Mouse (Mus musculus) urinary bladder, postnatal 4 days (tissue): Measurements from ENCODE around the gene Tcf3.

Experiments
- DNase-seq, 2 experiments: peaks; one replicate each; pipeline ENCODE4 v3.0.0; 2021 to 2022; ENCODE audit warnings: low spot score in 2 of 2

The Tcf3 gene

GRCm38 (mm10) chr10:80437973-80438372 is 4.5 kb upstream of the Tcf3 start:
- DNase-seq = peak in 1 of 2 experiments; percentile 52

- DNase-seq = peak; percentile 63 to 71
These were observed 2.8 kb upstream of the Tcf3 start for GRCm38 (mm10) chr10:80436276-80436675.

DNA sequence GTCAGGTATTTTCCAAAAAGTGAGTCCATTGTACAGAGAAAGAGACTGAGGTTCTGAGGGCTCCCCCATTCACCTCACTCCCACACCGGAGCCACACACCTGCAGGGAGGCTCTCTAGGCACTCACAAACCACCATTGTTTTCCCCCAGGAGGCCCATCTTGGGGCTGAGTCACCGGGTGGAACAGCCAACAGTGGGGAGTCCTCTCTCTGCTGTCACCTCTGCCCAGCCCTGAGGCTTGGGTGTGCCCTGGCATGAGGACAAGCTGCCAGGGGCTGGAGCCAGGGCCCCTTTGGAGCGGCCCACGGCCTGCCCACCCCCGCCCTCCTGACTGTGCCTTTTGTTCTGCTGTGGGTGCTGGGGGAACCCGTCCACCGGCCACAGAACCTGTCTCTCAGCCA is 2.3 kb upstream of the Tcf3 start:
- DNase-seq = peak in 1 of 2 experiments; percentile 45

- no peak for DNase-seq
These were observed 1.4 kb upstream of the Tcf3 start for GRCm38 (mm10) chr10:80434823-80435222.

GRCm38 (mm10) chr10:80434233-80434592 is 766 bp upstream of the Tcf3 start:
- no peak for DNase-seq

- no peak for DNase-seq
These were observed 423 bp downstream of the Tcf3 start for GRCm38 (mm10) chr10:80432936-80433512.

- DNase-seq = no peak
These were observed 1.1 kb downstream of the Tcf3 start for GRCm38 (mm10) chr10:80432387-80432785.

DNA sequence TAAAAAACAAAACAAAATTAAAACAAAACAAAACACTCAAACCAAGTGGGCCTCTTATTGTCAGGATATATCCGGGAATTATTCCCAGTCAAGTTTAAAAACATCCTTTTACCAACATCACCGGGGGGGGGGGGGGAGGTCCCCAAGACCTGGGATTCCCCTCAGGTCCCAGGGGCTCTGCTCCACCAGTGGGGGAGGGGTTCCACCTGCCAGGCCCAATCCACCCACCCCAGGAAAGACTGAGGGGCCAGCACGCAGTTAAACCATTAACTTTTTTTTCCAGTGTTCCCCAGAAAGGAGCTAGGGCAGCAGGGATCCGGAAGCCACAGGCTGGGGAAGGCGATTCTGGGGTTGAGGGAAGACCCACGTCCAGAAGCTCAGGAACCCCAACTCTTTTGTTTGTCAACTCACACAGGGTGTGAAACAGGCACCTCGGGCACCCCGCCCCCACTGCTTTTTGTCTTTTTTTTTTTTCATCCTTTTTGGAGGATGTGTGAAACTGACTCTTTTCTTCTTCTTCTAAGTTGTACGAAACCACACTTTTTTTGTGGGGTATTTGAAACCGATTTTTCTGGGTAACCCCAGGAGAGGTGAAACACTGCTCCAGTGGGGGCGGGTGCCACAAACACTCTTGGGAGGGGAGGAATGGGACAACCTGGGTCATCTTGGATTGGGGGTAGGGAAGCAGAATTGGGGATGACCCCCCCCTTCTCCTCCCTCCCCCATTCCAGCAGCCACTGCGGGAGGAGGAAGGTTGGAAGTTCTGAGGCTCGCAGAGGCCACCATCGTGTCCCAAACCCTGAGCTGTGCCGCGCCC is 1.7 kb downstream of the Tcf3 start:
- no peak for DNase-seq

DNA sequence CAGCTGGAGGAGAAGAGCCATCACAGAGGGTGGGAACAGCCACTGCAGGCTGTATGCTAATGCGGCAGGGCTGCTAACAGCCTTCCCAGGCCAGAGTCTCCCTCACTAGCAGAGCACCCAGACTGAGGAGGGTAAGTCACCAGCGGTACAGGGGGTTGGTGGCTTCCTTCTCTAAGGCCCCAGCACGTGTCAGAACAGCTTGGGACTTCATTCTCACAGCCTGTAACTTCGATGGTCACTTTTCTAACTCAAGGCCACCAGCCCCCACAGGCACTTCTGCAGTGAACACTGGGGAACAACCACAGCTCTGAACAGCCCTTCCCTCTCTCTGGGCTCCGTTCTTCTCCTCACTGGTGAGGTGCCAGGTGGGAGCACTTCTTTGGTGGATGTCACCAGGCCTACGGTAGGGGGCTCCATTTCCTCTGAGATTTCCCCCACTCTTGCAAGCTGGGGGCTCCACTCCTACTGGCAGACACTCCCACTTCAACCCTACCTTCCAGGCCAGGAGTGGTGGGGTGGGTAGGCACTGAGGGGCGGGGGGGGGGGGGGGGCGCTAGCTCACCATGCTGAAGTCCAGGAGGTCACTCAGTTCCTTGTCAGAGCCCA is 3.0 kb downstream of the Tcf3 start:
- no peak for DNase-seq

DNA sequence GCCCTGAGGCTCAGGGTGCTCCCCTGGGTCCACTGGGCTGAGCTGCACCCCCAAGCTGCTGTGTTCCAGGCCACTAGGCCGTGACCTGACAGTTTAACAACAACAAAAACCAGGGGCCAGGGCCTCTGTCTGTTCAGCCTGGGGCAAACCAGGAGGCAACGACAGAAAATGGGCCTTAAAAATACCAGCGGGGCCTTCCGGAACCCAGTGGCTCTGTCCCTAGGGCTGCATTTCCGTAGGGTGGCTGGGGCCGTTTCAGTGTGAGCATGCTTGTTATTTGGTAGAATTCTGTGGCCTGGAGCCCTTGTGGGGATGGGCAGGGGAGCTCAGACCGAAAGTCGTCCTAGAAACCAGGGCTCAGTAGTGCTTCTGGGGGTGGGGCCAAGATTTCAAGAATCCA is 3.6 kb downstream of the Tcf3 start:
- no peak for DNase-seq

- DNase-seq = no peak
These were observed 8.4 kb downstream of the Tcf3 start for GRCm38 (mm10) chr10:80425041-80425440.

- DNase-seq = no peak
These were observed 9.9 kb downstream of the Tcf3 start for GRCm38 (mm10) chr10:80423562-80423961.

DNA sequence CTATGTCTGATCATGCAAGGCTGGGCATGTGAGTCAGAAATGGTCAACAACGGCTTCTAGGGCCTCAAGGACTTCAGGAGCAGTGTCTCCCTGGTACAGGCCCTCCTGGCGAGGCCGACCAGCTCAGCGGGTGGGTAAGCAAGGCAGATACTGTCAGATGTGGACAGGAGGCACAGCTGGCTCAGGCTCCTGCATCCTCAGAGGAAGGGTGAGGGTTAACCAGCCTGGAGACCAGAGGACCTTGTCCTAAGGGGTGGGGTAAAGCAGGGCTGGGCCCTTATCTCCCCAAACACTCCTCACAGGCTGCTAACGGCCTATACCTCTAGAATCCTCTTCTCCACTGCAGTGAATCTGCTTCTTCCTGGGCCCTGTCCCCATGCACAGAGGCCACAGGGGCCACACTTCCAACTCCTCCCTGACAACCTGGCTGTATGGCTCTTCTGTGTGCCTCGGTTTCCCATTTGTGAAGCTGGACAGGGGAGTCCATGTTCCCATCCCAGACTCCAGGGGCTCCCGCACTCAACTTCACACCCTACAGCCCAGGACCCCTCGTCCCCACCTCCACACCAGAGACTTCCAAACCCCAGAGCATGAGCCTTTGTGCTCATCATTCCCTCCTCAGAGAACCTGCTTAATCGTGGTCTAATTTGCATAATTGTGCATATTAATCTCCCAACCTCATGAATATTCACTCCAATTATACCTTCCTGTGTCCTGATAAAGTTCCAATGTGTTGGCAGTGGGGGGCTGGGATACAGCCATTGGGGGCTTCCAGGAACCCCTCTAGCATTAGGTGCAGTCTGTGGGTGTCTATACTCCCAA is 11.6 kb downstream of the Tcf3 start:
- no peak for DNase-seq

- no peak for DNase-seq
These were observed 12.2 kb downstream of the Tcf3 start for GRCm38 (mm10) chr10:80421208-80421607.

- no peak for DNase-seq
These were observed 12.7 kb downstream of the Tcf3 start for GRCm38 (mm10) chr10:80420729-80421128.

- no peak for DNase-seq
These were observed 14.0 kb downstream of the Tcf3 start for GRCm38 (mm10) chr10:80419419-80419818.

DNA sequence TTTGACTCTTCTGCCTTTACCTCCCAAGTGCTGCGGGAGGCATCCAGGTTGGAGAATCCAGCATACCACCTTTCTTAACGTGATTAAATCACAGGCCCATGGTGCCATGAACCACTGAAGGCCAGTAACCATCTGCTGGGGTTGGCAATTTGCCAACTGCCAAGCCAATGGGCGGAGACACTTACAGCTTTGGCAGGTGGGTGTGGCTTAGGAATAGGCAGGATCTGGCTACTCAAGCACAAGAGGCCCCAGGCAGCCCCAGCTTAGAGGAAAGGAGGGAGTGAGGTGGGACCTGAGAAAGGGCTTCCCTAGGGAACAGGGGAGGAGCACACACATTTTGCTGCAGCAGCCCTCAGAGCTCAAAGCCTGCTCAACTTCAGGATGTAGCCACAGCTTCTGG is 15.1 kb downstream of the Tcf3 start:
- DNase-seq = no peak

GRCm38 (mm10) chr10:80417841-80418240 is 15.6 kb downstream of the Tcf3 start:
- DNase-seq = no peak

GRCm38 (mm10) chr10:80417371-80417770 is 16.1 kb downstream of the Tcf3 start:
- no peak for DNase-seq

GRCm38 (mm10) chr10:80415566-80415965 is 17.9 kb downstream of the Tcf3 start:
- no peak for DNase-seq

GRCm38 (mm10) chr10:80412656-80413541 is 20.5 kb downstream of the Tcf3 start:
- peak; percentile 56 to 68 for DNase-seq
